Mouse (Mus musculus) G1E (cell line): ENCODE measurements around the gene Ifitm2. TPM values are rescaled to one million over a fixed set of nuclear protein-coding genes. Genes with fewer than 3 reads are reported as not detected.
"Not testable (repeated sequence)": the region's sequence is repeated elsewhere in the genome, so short reads cannot be mapped to it uniquely, and the experiment has no call there.

Experiments
- ATAC-seq: 2 replicates; pipeline ENCODE4 v1.8.0; 2016; ENCODE audit warnings: mild to moderate bottlenecking; ENCODE audit not compliant: insufficient number of reproducible peaks, poor library complexity, low FRiP score, severe bottlenecking; ENCODE audit errors: extremely low read depth
- DNase-seq: peaks from one replicate; pipeline ENCODE4 v3.0.0; 2012; ENCODE audit warnings: low spot score
- H3K27me3 ChIP-seq: 2 replicates; pipeline ENCODE4 v1.6.1; 2012; ENCODE audit warnings: mild to moderate bottlenecking, low read length, inconsistent platforms; ENCODE audit not compliant: insufficient read depth
- H3K36me3 ChIP-seq: replicated peaks from 2 replicates; pipeline ENCODE3; 2012; ENCODE audit warnings: mild to moderate bottlenecking, inconsistent platforms
- H3K4me1 ChIP-seq: 2 replicates; pipeline ENCODE4 v1.6.1; 2012; ENCODE audit warnings: low read depth, low read length, inconsistent platforms, mixed read lengths; ENCODE audit not compliant: insufficient read depth
- H3K4me3 ChIP-seq: 2 replicates; pipeline ENCODE4 v1.5.1; 2012; ENCODE audit warnings: low read depth, mild to moderate bottlenecking, inconsistent platforms, low read length, moderate library complexity, mixed read lengths
- H3K9me3 ChIP-seq: replicated peaks from 2 replicates; pipeline ENCODE4 v1.6.1; 2012; ENCODE audit warnings: inconsistent platforms
- CTCF ChIP-seq: IDR thresholded peaks from 2 replicates; pipeline ENCODE4 v1.5.1; 2012; ENCODE audit warnings: low read depth, low read length, inconsistent platforms, mixed read lengths
- GATA1 ChIP-seq: IDR thresholded peaks from 2 replicates; pipeline ENCODE4 v1.6.1; 2012; ENCODE audit warnings: borderline replicate concordance, low read length, inconsistent platforms, mixed read lengths
- GATA2 ChIP-seq: IDR thresholded peaks from 2 replicates; pipeline ENCODE4 v1.6.1; 2012; ENCODE audit warnings: low read depth, low read length, inconsistent platforms, borderline replicate concordance
- POLR2AphosphoS5 ChIP-seq: IDR thresholded peaks from 2 replicates; pipeline ENCODE4 v1.6.1; 2012; ENCODE audit warnings: low read depth, low read length, inconsistent platforms; ENCODE audit not compliant: insufficient replicate concordance
- TAL1 ChIP-seq: conservative IDR thresholded peaks from 2 replicates; pipeline ENCODE4 v1.6.1; 2012; ENCODE audit warnings: low read depth, low read length, inconsistent platforms, mixed read lengths
- polyA plus RNA-seq: library from polyadenylated mRNA; stranded (reverse); fragments of >175 nt; gene quantifications from 2 replicates; pipeline ENCODE4 v1.2.3, GENCODE M21; 2012
- total RNA-seq, 2 experiments: library from RNA; stranded (forward) in 1 of 2; stranded (reverse) in 1 of 2; fragments of 200-1000 nt in 1 of 2; fragments of >200 nt in 1 of 2; fragmentation: Nextera tagmentation in 1 of 2; gene quantifications; 2 replicates each; pipeline ENCODE4 v1.2.3; 2014 to 2017

Ifitm2 gene
- total and polyA plus RNA-seq, 3 experiments, result 161 to 256 (median 205) TPM

DNA sequence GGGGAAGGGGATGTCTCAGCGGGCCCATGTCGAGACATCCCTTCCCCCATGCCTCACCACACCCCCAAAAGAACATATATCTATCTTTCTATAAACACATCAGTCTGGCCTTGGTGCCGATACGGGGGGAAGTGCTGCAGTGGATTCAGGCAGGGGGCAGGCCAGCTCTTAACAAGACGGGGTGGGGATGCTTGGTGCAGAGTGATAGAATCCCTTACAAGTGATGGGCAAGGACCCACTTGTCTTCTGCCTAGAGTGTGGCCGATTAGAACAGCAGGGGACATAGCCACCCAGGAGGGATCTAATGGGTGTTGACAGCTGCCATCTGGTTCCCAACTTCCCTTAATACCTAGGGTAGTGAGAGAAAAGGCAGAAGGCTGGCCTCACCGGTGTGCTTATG, 15.1 kb upstream of the Ifitm2 start:
- H3K4me3 ChIP-seq, result no peak overlapping the region
- DNase-seq (no peak), ATAC-seq (no peak)
- H3K36me3 ChIP-seq, result no peaks in the 10 kb centered on the region
- peaks cover 38% of the 10 kb centered on the region for H3K27me3 ChIP-seq
- H3K4me1 ChIP-seq, result peaks cover 3% of the 10 kb centered on the region
- no peaks in the 10 kb centered on the region for H3K9me3 ChIP-seq
- TF ChIP-seq POLR2AphosphoS5 (no peak), GATA2 (no peak), TAL1 (no peak), GATA1 (no peak), CTCF (no peak)

DNA sequence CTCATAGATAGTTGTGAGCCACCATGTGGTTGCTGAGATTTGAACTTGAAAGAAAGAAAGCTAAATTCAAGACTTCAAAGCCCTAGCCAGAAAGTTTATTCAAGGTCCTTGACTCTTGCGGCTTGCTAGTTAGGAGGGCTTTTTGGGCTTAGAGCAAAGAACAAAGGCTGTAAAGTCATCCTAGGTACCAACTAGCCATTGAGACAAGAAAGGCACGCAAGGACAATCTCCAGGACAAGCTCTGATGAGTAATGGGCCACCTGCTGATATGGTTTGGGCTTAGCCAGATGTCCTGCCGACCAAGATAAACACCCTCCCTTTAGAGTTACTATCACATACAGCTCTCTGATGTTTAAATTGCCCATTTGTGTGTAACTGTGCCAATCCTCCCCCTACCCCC, 12.9 kb upstream of the Ifitm2 start:
- ATAC-seq, DNase-seq, H3K4me1 ChIP-seq, H3K4me3 ChIP-seq, H3K9me3 ChIP-seq, H3K36me3 ChIP-seq: not testable (repeated sequence)
- H3K27me3 ChIP-seq, result peaks cover 37% of the 10 kb centered on the region

DNA sequence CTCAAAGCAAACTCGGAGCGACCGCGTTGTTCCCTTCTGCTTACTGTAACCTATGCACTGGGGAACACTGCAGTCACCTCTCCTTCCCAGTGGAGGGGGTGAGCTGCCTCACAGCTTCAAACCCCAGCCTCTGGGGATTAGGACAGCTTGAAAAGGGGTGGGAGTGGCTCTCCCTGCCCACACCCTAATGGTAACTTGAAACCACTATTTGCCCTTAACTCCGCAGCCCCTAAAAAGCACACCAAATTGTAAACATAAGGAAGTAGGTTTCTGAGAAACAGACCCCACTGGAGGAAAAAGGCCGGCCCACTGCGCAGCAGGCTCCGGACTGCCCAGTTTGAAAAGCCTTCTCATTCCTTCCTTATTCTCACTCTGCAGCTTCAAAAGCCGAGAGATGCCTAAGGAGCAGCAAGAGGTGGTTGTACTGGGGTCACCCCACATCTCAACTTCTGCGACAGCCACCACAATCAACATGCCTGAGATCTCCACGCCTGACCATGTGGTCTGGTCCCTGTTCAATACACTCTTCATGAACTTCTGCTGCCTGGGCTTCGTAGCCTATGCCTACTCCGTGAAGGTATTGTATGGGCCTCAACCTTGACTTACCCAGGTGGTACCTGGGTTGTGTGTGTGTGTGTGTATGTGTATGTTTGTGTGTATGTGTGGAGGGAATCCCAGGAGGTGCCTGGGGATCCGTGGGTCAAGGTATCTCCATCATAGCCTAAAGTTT, 12.2 kb upstream of the Ifitm2 start:
- Histone ChIP-seq H3K9me3 (no peaks in the 10 kb centered on the region), H3K4me1 (peaks cover 3% of the 10 kb centered on the region; the same call in 1 of the 2 replicates), H3K36me3 (no peaks in the 10 kb centered on the region), H3K4me3 (no peak overlapping the region), H3K27me3 (peaks cover 40% of the 10 kb centered on the region)
- DNase-seq (no peak), ATAC-seq (no peak)
- TF ChIP-seq GATA2 (no peak), CTCF (no peak), GATA1 (no peak)

DNA sequence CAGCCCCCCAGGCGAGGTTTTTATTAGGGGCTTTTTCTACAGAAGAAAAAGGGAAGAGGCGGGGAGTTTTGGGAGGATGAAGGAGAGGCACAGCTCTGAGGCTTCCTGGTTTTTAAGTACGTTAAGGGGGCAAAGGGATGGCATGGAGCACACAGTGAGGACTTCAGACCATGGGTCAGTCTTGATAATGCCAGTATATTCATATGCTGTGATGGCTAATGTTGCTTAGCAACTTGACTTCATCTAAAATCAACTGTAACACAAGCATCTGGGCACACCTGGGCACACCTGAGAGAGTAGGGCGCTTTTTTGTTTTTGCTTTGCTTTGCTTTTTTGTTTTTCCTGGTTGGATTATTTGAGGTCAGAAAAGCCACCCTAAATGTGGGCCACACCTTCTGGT, 11.1 kb upstream of the Ifitm2 start, which contains the start of gene Ifitm1:
Ifitm1 (plus strand) TSS at position 301 of the 400 bp plus-strand sequence.
- Histone ChIP-seq H3K4me3 (no peak within 1 kb of the TSS), H3K36me3 (no peaks in the 10 kb centered on the region), H3K27me3 (peaks cover 44% of the 10 kb centered on the region), H3K4me1 (peaks cover 3% of the 10 kb centered on the region; the same call in 1 of the 2 replicates), H3K9me3 (no peaks in the 10 kb centered on the region)
- DNase-seq (no peak), ATAC-seq (no peak)
- TF ChIP-seq CTCF, result no peak
- TF ChIP-seq GATA1, result no peak

DNA sequence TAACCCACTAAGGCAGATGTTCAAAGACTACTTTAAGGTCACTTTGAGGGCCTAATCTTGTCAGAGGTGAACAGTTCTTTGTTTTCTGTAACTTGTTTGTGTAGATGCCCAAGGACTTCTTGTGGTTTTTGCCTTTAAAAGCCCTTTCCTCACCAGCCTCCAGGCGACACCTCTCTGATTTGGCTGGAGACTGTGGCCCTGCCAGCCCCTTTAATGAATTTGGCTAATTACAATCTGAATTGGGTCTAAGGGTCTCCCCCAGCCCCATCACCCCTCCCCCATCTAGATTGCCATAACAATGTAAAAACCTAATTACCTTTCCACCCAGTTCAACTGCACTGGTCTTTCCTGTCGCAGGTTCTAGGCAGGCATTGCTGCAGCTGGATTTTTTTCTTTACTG, 6.9 kb upstream of the Ifitm2 start:
- Histone ChIP-seq H3K27me3 (peaks cover 32% of the 10 kb centered on the region), H3K4me1 (peaks cover 8% of the 10 kb centered on the region), H3K9me3 (no peaks in the 10 kb centered on the region), H3K4me3 (no peak overlapping the region), H3K36me3 (no peaks in the 10 kb centered on the region)
- DNase-seq (no peak), ATAC-seq (no peak)
- TF ChIP-seq TAL1 (no peak), GATA1 (no peak), GATA2 (no peak), POLR2AphosphoS5 (no peak), CTCF (no peak)

DNA sequence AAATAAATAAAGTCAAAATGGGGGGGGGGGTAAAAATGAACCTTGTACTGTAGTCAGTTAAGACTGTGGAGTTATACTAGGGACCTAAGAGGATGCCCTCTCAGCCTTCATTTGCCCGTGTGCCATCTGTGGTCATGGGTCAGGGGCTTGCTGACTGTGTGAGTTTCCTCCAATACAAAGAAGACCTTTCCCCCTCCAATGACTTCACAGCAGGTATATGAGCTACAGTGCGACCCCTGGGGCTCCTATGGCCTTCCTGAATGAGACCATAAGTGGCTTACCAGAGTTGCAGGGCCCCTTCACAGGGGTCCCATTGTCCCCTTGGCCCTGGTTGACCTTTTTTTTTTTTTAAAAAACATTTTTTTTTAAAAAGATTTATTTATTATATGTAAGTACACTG, 5.6 kb upstream of the Ifitm2 start:
- ATAC-seq (no peak), DNase-seq (no peak)
- no peaks in the 10 kb centered on the region for H3K9me3 ChIP-seq
- H3K36me3 ChIP-seq, result no peaks in the 10 kb centered on the region
- H3K4me1 ChIP-seq, result peaks cover 13% of the 10 kb centered on the region
- H3K27me3 ChIP-seq, result peaks cover 25% of the 10 kb centered on the region
- no peak overlapping the region for H3K4me3 ChIP-seq
- TF ChIP-seq POLR2AphosphoS5 (no peak), TAL1 (no peak)

DNA sequence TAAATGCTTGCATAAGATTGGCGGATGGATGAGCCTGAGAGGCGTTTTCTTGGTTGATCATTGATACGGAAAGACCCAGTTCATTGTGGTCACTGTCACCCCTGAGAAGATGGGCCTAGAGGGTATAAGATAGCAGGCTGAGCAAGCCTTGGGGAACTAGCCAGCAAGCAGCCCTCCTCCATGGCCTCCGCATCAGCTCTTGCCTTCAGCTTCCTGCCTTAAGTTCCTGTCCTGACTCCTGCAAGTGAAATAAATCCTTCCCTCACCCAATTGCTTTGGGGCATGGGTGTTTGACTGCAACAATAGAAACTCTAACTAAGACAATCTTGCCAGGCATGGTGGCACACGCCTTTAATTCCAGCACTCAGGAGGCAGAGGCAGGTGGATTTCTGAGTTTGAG, 4.2 kb upstream of the Ifitm2 start:
- Histone ChIP-seq H3K9me3 (no peaks in the 10 kb centered on the region), H3K36me3 (no peaks in the 10 kb centered on the region), H3K4me1 (peaks cover 26% of the 10 kb centered on the region), H3K27me3 (peaks cover 22% of the 10 kb centered on the region), H3K4me3 (no peak overlapping the region)
- no peak for TF ChIP-seq CTCF
- TF ChIP-seq GATA2, result no peak
- no peak for TF ChIP-seq POLR2AphosphoS5
- TF ChIP-seq GATA1, result no peak
- TF ChIP-seq TAL1, result no peak
- ATAC-seq (no peak), DNase-seq (no peak)
